Mouse (Mus musculus) spleen, adult 2 months (tissue): ENCODE results near the gene Wdr93.

Experiments
- CTCF ChIP-seq: fragments of 200-500 bp; IDR thresholded peaks from 2 replicates; pipeline ENCODE4 v1.5.1; 2011; ENCODE audit warnings: mild to moderate bottlenecking, inconsistent platforms; ENCODE audit not compliant: insufficient read depth, insufficient read length, insufficient replicate concordance; ENCODE audit errors: extremely low read depth
- POLR2A ChIP-seq: fragments of 200-500 bp; IDR thresholded peaks from 2 replicates; pipeline ENCODE4 v1.6.1; 2011; ENCODE audit warnings: low read depth, low read length, inconsistent platforms

DNA sequence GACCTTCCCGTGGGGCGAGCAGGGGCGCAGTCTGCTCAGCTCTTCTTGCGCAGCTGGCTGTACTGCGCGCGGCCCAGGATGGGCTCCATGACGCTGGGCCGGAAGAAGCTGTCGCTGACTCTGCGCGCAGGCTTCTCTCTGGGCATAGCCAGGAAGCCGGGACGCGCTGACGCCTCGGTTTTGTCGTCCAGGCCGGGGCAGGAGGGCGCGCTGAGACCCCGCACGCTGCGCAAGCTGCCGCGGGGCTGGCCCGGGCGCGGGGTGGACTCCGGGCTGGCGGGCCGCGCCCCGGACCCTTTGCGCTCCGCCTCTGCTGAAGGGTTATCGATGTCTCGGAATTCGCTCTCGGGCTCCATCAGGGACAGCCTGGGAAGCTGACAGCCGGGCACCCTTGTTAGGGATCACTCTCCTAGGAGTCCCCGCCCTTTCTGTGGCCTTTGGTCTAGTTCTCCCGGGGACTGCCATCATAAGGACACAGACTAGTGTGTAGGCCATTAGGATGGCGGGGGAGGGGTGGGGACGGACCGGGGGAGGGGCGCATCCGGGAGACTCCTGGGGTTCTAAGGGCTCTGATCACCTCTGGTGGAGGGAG, 21.5 kb upstream of the Wdr93 start:
- no peak for TF ChIP-seq POLR2A
- TF ChIP-seq CTCF, result no peak
